Mouse (Mus musculus): ENCODE measurements around the gene Sdhaf3.

Gene Sdhaf3

GRCm38 (mm10) chr6:6997956-6998355 is 42.2 kb downstream of the Sdhaf3 start:
- no peaks in the 10 kb centered on the region for H3K27me3 ChIP-seq (ENCODE audit: control insufficient read depth, insufficient read depth, low read length, poor library complexity, severe bottlenecking)
- no peak for DNase-seq (ENCODE audit: low read depth, low spot score)
- H3K36me3 ChIP-seq (ENCODE audit: control insufficient read depth, insufficient read depth, low read length, poor library complexity, severe bottlenecking): no peaks in the 10 kb centered on the region

- H3K27me3 ChIP-seq (ENCODE audit: control insufficient read depth, insufficient read depth, low read length, poor library complexity, severe bottlenecking): no peaks in the 10 kb centered on the region
- DNase-seq (ENCODE audit: low read depth, low spot score): no peak
- H3K36me3 ChIP-seq (ENCODE audit: control insufficient read depth, insufficient read depth, low read length, poor library complexity, severe bottlenecking): no peaks in the 10 kb centered on the region
Measured at GRCm38 (mm10) chr6:6999015-6999414, 43.2 kb downstream of the Sdhaf3 start.

GRCm38 (mm10) chr6:7003085-7003484 is 47.3 kb downstream of the Sdhaf3 start:
- no peaks in the 10 kb centered on the region for H3K27me3 ChIP-seq (ENCODE audit: control insufficient read depth, insufficient read depth, low read length, poor library complexity, severe bottlenecking)
- no peak for DNase-seq (ENCODE audit: low read depth, low spot score)
- H3K36me3 ChIP-seq (ENCODE audit: control insufficient read depth, insufficient read depth, low read length, poor library complexity, severe bottlenecking): no peaks in the 10 kb centered on the region

- DNase-seq (ENCODE audit: low read depth, low spot score): peak; percentile 8
- H3K27me3 ChIP-seq (ENCODE audit: control insufficient read depth, insufficient read depth, low read length, poor library complexity, severe bottlenecking): no peaks in the 10 kb centered on the region
- H3K36me3 ChIP-seq (ENCODE audit: control insufficient read depth, insufficient read depth, low read length, poor library complexity, severe bottlenecking): no peaks in the 10 kb centered on the region
Measured at GRCm38 (mm10) chr6:7004005-7004404, 48.2 kb downstream of the Sdhaf3 start.

- peaks cover 4% of the 10 kb centered on the region; the same call in 1 of the 2 replicates for H3K36me3 ChIP-seq (ENCODE audit: control insufficient read depth, insufficient read depth, low read length, poor library complexity, severe bottlenecking)
- no peaks in the 10 kb centered on the region for H3K27me3 ChIP-seq (ENCODE audit: control insufficient read depth, insufficient read depth, low read length, poor library complexity, severe bottlenecking)
- DNase-seq (ENCODE audit: low read depth, low spot score): no peak
Measured at GRCm38 (mm10) chr6:7038087-7038486, 82.3 kb downstream of the Sdhaf3 start.

- DNase-seq (ENCODE audit: low read depth, low spot score): no peak
- Histone ChIP-seq H3K36me3 (ENCODE audit: control insufficient read depth, insufficient read depth, low read length, poor library complexity, severe bottlenecking) (peaks cover 4% of the 10 kb centered on the region; the same call in 1 of the 2 replicates), H3K27me3 (ENCODE audit: control insufficient read depth, insufficient read depth, low read length, poor library complexity, severe bottlenecking) (no peaks in the 10 kb centered on the region)
Measured at GRCm38 (mm10) chr6:7038835-7039234, 83.0 kb downstream of the Sdhaf3 start.

GRCm38 (mm10) chr6:7041912-7042311 is 86.1 kb downstream of the Sdhaf3 start:
- no peaks in the 10 kb centered on the region for H3K27me3 ChIP-seq (ENCODE audit: control insufficient read depth, insufficient read depth, low read length, poor library complexity, severe bottlenecking)
- H3K36me3 ChIP-seq (ENCODE audit: control insufficient read depth, insufficient read depth, low read length, poor library complexity, severe bottlenecking): peaks cover 4% of the 10 kb centered on the region; the same call in 1 of the 2 replicates
- DNase-seq (ENCODE audit: low read depth, low spot score): no peak

- H3K27me3 ChIP-seq (ENCODE audit: control insufficient read depth, insufficient read depth, low read length, poor library complexity, severe bottlenecking): no peaks in the 10 kb centered on the region
- H3K36me3 ChIP-seq (ENCODE audit: control insufficient read depth, insufficient read depth, low read length, poor library complexity, severe bottlenecking): no peaks in the 10 kb centered on the region
- DNase-seq (ENCODE audit: low read depth, low spot score): no peak
Measured at GRCm38 (mm10) chr6:7062819-7063218, 107.0 kb downstream of the Sdhaf3 start.

GRCm38 (mm10) chr6:7068782-7069181 is 113.0 kb downstream of the Sdhaf3 start:
- H3K27me3 ChIP-seq (ENCODE audit: control insufficient read depth, insufficient read depth, low read length, poor library complexity, severe bottlenecking): no peaks in the 10 kb centered on the region
- DNase-seq (ENCODE audit: low read depth, low spot score): no peak
- no peaks in the 10 kb centered on the region for H3K36me3 ChIP-seq (ENCODE audit: control insufficient read depth, insufficient read depth, low read length, poor library complexity, severe bottlenecking)

GRCm38 (mm10) chr6:7069463-7069862 is 113.7 kb downstream of the Sdhaf3 start:
- no peak for DNase-seq (ENCODE audit: low read depth, low spot score)
- no peaks in the 10 kb centered on the region for H3K27me3 ChIP-seq (ENCODE audit: control insufficient read depth, insufficient read depth, low read length, poor library complexity, severe bottlenecking)
- H3K36me3 ChIP-seq (ENCODE audit: control insufficient read depth, insufficient read depth, low read length, poor library complexity, severe bottlenecking): no peaks in the 10 kb centered on the region

GRCm38 (mm10) chr6:7082054-7082453 is 126.2 kb downstream of the Sdhaf3 start:
- no peak for DNase-seq (ENCODE audit: low read depth, low spot score)
- Histone ChIP-seq H3K27me3 (ENCODE audit: control insufficient read depth, insufficient read depth, low read length, poor library complexity, severe bottlenecking) (no peaks in the 10 kb centered on the region), H3K36me3 (ENCODE audit: control insufficient read depth, insufficient read depth, low read length, poor library complexity, severe bottlenecking) (no peaks in the 10 kb centered on the region)

GRCm38 (mm10) chr6:7082467-7083259 is 126.9 kb downstream of the Sdhaf3 start:
- Histone ChIP-seq H3K36me3 (ENCODE audit: control insufficient read depth, insufficient read depth, low read length, poor library complexity, severe bottlenecking) (no peaks in the 10 kb centered on the region), H3K27me3 (ENCODE audit: control insufficient read depth, insufficient read depth, low read length, poor library complexity, severe bottlenecking) (no peaks in the 10 kb centered on the region)
- no peak for DNase-seq (ENCODE audit: low read depth, low spot score)

GRCm38 (mm10) chr6:7083661-7084060 is 127.9 kb downstream of the Sdhaf3 start:
- no peak for DNase-seq (ENCODE audit: low read depth, low spot score)
- H3K36me3 ChIP-seq (ENCODE audit: control insufficient read depth, insufficient read depth, low read length, poor library complexity, severe bottlenecking): no peaks in the 10 kb centered on the region
- H3K27me3 ChIP-seq (ENCODE audit: control insufficient read depth, insufficient read depth, low read length, poor library complexity, severe bottlenecking): no peaks in the 10 kb centered on the region

- no peak for DNase-seq (ENCODE audit: low read depth, low spot score)
- Histone ChIP-seq H3K27me3 (ENCODE audit: control insufficient read depth, insufficient read depth, low read length, poor library complexity, severe bottlenecking) (no peaks in the 10 kb centered on the region), H3K36me3 (ENCODE audit: control insufficient read depth, insufficient read depth, low read length, poor library complexity, severe bottlenecking) (no peaks in the 10 kb centered on the region)
Measured at GRCm38 (mm10) chr6:7084370-7084769, 128.6 kb downstream of the Sdhaf3 start.

GRCm38 (mm10) chr6:7085506-7085905 is 129.7 kb downstream of the Sdhaf3 start:
- Histone ChIP-seq H3K36me3 (ENCODE audit: control insufficient read depth, insufficient read depth, low read length, poor library complexity, severe bottlenecking) (no peaks in the 10 kb centered on the region), H3K27me3 (ENCODE audit: control insufficient read depth, insufficient read depth, low read length, poor library complexity, severe bottlenecking) (no peaks in the 10 kb centered on the region)
- DNase-seq (ENCODE audit: low read depth, low spot score): no peak

- H3K27me3 ChIP-seq (ENCODE audit: control insufficient read depth, insufficient read depth, low read length, poor library complexity, severe bottlenecking): no peaks in the 10 kb centered on the region
- H3K36me3 ChIP-seq (ENCODE audit: control insufficient read depth, insufficient read depth, low read length, poor library complexity, severe bottlenecking): no peaks in the 10 kb centered on the region
- no peak for DNase-seq (ENCODE audit: low read depth, low spot score)
Measured at GRCm38 (mm10) chr6:7092094-7092493, 136.3 kb downstream of the Sdhaf3 start.
